Mouse (Mus musculus): Measurements from ENCODE around the gene Fgf3.

Fgf3 gene

DNA sequence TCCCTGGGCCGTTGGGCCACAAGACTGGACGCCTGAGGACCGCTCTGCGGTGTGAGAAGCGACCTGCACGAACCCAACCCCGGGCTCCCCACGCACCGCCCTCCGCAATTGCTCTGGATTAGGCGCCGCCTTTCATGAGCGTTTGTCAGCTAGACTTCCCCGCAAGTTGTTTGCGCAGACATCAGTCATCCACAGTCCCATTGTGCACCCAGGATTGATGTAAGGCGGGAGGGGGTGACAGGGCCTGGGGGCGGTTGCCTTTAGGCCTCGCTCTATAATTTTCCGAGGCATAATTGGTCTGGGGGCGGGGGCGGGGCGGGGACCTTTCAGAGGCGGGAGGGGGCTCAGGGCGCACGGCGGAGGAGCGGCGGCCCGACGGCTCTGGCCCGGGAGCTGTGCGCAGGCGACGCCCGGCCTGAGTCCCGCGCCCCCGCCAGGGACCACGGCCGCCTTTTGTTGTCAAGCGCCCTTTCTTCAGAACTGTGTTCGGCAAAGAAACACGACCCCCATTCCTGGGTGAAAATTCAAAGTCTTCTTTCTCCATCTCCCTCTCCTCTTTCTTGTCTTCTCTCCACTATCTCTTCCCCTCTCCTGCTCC is at the start of gene Fgf3:
TSS of gene Fgf3 (plus strand) at position 193 of the 598 bp plus-strand sequence.
- DNase-seq = no peak

- DNase-seq = no peak
These were observed 49.3 kb upstream of the Fgf3 start for GRCm38 (mm10) chr7:144788631-144789030.

DNA sequence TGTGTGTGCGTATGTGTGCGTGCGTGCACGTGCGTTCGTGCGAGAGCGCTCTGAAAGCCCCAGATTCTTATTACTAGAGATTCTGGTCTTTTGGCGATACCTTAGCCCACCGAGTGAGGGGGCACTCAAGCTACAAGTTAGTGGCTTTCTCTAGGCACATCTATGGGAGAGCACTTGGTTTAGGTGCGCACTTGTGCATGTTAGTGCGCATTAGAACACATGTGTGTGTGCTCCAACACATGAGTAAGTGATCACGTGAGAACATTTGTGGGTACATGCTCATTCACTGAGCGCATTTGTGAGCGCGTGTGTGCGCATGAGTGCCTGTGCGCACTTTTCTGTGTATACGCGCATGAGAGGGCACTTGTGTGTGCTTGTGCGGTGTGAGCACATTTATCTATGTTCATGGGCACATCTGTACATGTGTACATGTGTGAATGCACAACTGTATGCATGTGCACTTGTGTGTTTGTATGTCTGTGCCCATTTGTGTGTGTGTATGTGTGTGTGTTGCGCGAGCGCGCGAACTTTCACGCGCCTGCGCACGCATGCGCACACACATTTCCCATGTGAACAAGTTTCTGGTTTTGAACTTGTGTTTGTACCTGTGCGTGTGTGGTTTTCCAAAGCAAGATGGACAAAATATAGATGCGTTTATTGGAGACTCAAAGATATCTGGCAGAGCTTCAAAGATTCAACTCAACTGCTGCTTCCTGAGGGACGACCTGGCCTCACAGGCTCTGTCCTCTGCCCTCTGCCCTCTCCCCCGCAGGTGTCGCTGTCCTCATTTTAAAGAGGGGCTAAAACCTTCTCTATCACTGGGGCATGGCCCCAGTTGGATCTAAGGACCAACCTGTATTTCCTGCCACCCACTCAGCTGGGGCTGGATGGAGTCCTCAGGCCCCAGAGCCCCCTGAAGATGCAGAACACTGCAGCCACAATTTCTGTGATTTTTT is 48.0 kb upstream of the Fgf3 start:
- DNase-seq = no peak

GRCm38 (mm10) chr7:144791426-144791825 is 46.5 kb upstream of the Fgf3 start:
- no peak for DNase-seq

GRCm38 (mm10) chr7:144793296-144793695 is 44.6 kb upstream of the Fgf3 start:
- DNase-seq = no peak

DNA sequence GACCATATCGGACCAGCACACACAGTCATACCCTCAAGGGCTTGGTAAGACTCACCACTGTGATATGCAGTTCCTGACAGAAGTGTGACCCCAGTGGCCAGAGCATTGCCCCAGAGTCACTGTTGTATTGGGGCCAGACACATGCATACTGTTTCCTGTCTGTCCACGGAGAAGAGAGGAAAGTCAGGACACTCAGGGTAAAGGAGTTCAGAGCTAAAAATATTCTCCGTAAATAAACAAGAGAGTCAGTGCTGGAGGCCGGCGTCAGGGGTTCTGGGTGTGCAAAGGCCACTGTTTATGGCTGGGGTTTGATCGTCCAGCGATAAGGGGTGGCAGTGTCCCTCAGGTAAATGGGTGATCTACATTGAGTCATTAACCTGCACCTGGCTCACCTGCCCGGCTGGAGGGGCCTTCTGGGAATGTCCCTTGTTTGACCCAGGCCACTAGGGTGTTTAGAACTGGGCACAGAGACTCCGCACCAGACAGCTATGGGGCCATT is 41.9 kb upstream of the Fgf3 start:
- no peak for DNase-seq

GRCm38 (mm10) chr7:144796986-144797735 is 40.7 kb upstream of the Fgf3 start:
- peak; percentile 41 for DNase-seq

- DNase-seq = peak; percentile 20
These were observed 39.4 kb upstream of the Fgf3 start for GRCm38 (mm10) chr7:144798471-144798870.

DNA sequence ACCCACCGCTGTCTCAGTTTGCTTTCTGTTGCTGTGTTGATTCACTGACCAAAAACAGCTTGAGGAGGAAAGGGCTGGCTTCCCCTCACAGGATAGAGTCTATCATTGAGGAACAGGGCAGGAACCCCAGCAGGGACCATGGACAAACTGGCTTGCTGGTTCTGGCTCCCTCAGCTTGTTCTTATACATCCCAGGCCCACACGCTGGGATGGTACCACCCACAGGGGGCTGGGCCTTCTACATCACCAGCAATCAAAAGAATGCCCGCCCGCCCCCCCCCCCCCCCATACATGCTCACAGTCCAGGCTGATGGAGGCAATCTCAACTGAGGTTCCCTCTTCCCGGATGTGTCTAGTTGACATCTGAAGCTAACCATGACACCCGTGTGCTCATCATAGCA is 30.8 kb upstream of the Fgf3 start:
- no peak for DNase-seq

DNA sequence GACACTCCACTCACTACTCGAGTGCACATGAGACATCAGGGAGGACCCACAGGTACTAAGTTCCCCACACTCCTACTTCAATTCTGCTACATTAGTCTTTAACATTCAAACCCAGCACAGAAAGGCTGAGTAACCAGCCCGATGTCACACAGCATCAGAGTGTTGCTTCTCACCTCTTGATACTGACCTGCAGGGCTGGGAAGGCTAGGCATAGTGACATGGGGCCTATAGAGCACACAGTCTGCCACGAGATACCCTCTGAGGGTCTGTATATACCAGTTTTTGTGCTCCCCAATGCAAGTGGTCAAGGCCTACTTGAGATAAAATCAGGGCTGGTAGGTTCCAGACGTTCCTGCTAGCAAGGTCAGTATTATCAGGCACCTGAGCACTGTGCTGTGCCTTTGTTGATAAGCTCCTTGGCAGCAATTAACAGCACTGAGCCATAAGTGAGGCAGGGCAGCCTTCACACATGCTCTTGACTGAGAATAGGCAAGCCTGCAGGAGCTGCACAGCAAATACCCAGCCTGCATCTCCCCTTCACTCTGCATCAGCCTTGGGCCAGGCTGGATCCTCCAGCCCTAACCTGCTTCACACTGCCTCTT is 29.8 kb upstream of the Fgf3 start:
- no peak for DNase-seq

GRCm38 (mm10) chr7:144811521-144811920 is 26.4 kb upstream of the Fgf3 start:
- DNase-seq = no peak

DNA sequence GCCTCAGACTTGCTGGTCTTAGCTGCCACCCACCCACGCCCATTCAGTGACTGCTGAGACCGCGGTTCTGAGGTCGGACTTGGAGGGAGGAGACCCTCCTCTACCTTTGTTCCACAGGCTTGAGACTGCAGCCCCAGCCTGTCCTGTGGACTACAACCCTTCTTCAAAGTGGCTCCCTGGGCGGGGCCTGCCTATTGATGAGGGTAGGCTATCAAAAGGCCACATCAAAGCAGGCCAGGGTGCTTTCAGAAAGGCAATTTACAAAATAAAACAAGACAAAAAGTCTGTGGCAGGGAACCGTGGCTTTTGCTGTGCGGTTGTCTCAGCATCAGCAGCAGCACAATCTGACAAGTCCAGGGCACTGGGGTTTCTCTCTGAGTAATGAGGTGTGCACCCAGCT is 16.0 kb upstream of the Fgf3 start:
- DNase-seq = no peak

- DNase-seq = no peak
These were observed 13.9 kb upstream of the Fgf3 start for GRCm38 (mm10) chr7:144823988-144824387.

GRCm38 (mm10) chr7:144828369-144828768 is 9.5 kb upstream of the Fgf3 start:
- DNase-seq = no peak

DNA sequence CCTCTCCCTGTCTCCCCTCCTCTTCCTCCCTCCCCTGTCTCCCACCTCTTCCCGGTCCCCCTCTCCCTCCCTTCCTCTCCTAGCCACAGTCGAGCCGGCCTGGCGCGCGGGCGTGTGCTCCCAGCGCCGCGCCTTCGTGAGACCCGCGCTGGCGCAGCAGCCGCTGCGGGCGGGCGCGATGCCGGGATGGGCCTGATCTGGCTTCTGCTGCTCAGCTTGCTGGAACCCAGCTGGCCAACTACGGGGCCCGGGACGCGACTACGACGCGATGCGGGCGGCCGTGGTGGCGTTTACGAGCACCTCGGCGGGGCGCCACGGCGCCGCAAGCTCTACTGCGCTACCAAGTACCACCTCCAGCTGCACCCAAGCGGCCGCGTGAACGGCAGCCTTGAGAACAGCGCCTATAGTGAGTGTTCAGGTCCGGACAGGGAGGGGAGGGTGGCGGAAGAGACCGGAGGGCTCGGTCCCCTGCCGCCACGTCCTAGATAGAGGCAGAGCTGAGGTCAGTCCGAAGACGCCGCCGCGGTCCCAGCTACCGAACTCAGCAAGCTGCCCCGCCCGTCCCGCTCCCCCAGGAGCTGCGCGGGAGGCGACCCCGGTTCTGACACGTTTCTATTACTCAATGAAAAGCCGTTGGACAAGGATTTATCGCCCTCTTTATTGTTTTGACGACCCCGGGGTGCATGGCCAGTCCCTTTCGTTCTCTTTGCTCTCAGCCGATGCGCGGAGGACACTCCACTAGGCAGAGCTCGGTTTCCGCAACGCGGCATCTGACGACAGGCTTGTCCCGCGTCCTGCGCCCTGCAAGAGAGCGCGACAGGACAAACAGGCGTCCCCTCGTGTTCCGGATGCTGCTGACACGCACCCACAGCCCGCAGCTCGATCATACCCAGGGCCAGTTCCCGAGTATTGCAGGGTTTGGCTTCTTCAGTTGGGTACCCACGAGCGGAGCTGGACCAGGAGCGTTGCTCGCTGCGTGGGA is 930 bp downstream of the Fgf3 start:
- DNase-seq = no peak

DNA sequence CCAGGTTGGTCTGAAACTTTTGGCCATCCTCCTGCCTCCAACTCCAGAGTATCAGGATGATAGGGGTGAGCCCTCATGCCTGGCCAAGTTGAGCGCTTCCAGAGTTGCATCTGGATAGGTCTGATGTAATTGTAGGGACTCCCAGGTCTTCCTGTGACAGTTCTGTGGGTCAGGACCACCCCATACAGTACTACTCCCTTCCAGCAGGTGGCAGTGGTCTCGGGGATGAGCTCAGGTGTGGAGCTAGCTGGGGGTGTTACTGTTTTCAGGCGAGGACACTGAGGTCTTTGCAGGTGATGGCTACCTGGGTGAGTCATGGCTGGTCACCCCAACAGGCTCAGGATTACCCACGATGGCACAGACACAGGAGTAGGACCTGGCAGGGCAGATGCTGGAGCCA is 8.3 kb downstream of the Fgf3 start:
- DNase-seq = no peak

- DNase-seq = no peak
These were observed 9.2 kb downstream of the Fgf3 start, which contains the start of gene Fgf4 for GRCm38 (mm10) chr7:144847067-144847466. Gene Fgf4 (plus strand): TSS chr7:144847367.

GRCm38 (mm10) chr7:144851321-144851720 is 13.4 kb downstream of the Fgf3 start:
- no peak for DNase-seq

GRCm38 (mm10) chr7:144854966-144855365 is 17.1 kb downstream of the Fgf3 start:
- DNase-seq = no peak

DNA sequence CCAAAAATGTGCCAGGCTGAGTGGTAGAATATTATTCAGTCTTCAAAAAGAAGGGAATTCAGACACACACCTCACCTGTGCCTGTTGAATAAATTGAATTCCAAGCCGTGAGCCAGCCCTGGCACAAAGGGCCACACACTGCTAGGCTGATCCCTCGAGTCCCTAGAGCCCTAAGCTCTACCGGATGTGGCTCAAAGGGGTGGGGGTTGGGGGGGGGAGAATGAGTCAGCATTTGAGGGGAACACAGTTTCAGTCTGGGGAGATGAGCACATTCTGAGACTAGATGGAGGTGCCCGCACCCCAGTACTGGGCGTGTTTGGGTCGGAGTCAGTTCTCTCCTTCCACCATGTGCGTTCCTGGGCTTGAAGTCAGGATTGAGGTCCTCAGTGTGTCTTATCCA is 19.3 kb downstream of the Fgf3 start:
- no peak for DNase-seq

- DNase-seq = no peak
These were observed 20.0 kb downstream of the Fgf3 start for GRCm38 (mm10) chr7:144857826-144858342.
